Mouse (Mus musculus) cortical plate, adult 2 months (tissue): ENCODE measurements around the gene Gm3543.
"Not testable (repeated sequence)": the region's sequence is repeated elsewhere in the genome, so short reads cannot be mapped to it uniquely, and the experiment has no call there.

ENCODE experiments used
- CTCF ChIP-seq: fragments of 200-500 bp; IDR thresholded peaks from 2 replicates; pipeline ENCODE4 v1.5.1; 2011; ENCODE audit warnings: mild to moderate bottlenecking, control low read depth, low read length; ENCODE audit not compliant: insufficient read depth; ENCODE audit errors: extremely low read depth
- POLR2A ChIP-seq: fragments of 200-500 bp; IDR thresholded peaks from 2 replicates; pipeline ENCODE4 v1.6.1; 2011; ENCODE audit warnings: mild to moderate bottlenecking, low read length, control low read depth; ENCODE audit not compliant: insufficient read depth; ENCODE audit errors: extremely low read depth

GRCm38 (mm10) chr14:41983225-41983624, at the start of gene Gm3543:
- TF ChIP-seq POLR2A, CTCF: not testable (repeated sequence)
